Comparison of ENCODE assay signal across 8 mouse cellular contexts in genomic region chr4:65127291-65127590, GRCm38 (mm10). TPM values are rescaled to one million over a fixed set of nuclear protein-coding genes. Genes with fewer than 3 reads are reported as not detected.
DNase-seq lines count a peak whose midpoint lies in the region.
"Had no signal": no experiment of that assay in that cellular context is flagged by ENCODE, and none has a peak within 500 bp of the region (broad histone marks: within the 10 kb centered on the region; RNA-seq: fewer than 3 reads in every experiment).

No protein-coding gene starts in this region.

- DNase-seq in embryo, embryonic 11 days = peak; percentile 40
- DNase-seq in heart, adult 8-10 months (ENCODE audit: low spot score) = peak; percentile 35
- DNase-seq in kidney, adult 11 months = peak; percentile 80
- DNase-seq in lung, postnatal 10 days = peak; percentile 24
- no peak for DNase-seq in MN1 (ENCODE audit: low spot score)
- DNase-seq in right cerebral cortex, adult 18-20 months = no peak

- H3K4me3 ChIP-seq in brown adipose tissue, adult 24 weeks (ENCODE audit: insufficient read depth, low read depth, low read length) = peak overlapping the region; percentile 50
- H3K4me3 ChIP-seq: megakaryocyte, embryonic 14.5 days had no signal

- H3K4me1 ChIP-seq in brown adipose tissue, adult 24 weeks (ENCODE audit: control insufficient read depth, insufficient read depth, insufficient read length, low read length) = no peaks in the 10 kb centered on the region

- H3K27ac ChIP-seq in brown adipose tissue, adult 24 weeks (replicated peaks; ENCODE audit: low read depth, low read length) = peak overlapping the region; percentile 47

RNA-seq across cellular contexts. Expression of gene Pappa, which starts 3.3 kb away (rescaled TPM):
- polyA plus RNA-seq in brown adipose tissue, adult 24 weeks (2012; ENCODE audit: insufficient read depth, insufficient read length, missing spikeins) = 0.08 and 0.33 TPM in 2 replicates
- under 1 TPM; 0.34 to 0.62 (median 0.41) TPM for total RNA-seq in heart, adult 8-10 months (2022)

Comparison
In these comparisons a context has a peak if more than half of its experiments do, and no peak if none do; other contexts are left out.
1. DNase-seq: peak in embryo, embryonic 11 days (single experiment), heart, adult 8-10 months (single experiment), kidney, adult 11 months (single experiment) and lung, postnatal 10 days (single experiment); none in MN1 (single experiment) and right cerebral cortex, adult 18-20 months (single experiment).